Mouse (Mus musculus) embryo, embryonic 10.5 days (tissue): ENCODE measurements around the gene Traf3.
A peak's percentile ranks its signal among the peaks of the same experiment; 100 is the strongest.

ENCODE experiments used
- DNase-seq: peaks from one replicate; pipeline ENCODE4 v3.0.0-alpha.2; 2015; ENCODE audit warnings: low spot score

Gene Traf3

GRCm38 (mm10) chr12:111203076-111203475, 36.9 kb downstream of the Traf3 start:
- peak; percentile 10 for DNase-seq

DNA sequence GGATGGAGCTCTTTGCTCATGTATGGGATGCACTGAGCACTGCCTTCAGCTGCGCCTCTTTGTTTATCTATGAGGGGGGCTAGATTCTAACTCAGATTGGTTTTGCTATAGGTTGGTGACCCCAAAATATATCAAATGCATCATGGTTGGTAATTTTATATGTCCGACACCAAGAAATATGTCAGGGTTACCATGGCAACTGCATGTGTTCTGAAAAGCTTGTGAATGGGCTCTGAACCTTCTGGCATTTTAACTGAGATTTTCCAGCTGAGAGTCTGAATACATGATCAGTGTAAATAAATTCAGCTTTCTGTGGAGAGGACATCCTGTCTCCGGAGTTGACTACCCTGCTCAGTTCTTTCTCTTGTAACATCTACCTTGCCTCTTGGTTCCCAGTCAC, 37.8 kb downstream of the Traf3 start:
- no peak for DNase-seq

- no peak for DNase-seq
These were observed 41.5 kb downstream of the Traf3 start for GRCm38 (mm10) chr12:111207641-111208040.

DNA sequence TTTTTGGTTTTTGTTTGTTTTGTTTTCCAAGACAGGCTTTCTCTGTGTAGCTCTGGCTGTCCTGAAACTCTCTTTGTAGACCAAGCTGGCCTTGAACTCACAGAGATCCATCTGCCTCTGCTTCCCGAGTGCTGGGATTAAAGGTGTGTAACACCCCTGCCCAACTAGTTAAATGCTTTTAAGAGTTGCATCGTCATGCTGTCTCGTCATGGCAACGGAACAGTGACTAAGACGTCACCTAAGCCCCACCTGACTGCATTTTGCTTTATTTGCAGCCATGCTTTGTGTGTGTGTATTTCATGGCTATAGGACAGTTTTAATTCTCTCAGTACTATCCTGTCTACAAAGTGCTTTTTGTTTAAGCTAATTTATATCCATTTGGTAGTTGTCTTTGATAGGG, 45.6 kb downstream of the Traf3 start:
- DNase-seq, result no peak

DNA sequence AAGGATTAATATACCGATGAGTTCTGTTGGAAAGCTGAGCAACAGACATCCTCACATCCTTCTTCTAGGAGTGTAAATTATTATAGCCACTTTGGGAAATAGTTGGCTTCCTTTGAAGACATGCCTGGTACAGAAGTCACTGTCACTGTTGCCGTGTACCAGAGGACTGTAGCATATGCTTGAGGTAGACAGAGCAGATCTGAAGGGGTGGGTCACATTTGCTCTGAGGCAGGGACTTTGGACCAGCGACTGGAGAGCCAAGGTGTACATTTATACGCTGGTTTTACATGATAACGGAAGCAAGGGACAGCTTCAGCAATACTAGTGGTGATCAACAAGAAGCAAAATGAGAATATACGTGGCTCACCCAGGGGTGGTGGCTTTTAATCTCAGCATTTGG, 52.7 kb downstream of the Traf3 start:
- DNase-seq, result no peak

GRCm38 (mm10) chr12:111225197-111225780, 59.1 kb downstream of the Traf3 start:
- no peak for DNase-seq

DNA sequence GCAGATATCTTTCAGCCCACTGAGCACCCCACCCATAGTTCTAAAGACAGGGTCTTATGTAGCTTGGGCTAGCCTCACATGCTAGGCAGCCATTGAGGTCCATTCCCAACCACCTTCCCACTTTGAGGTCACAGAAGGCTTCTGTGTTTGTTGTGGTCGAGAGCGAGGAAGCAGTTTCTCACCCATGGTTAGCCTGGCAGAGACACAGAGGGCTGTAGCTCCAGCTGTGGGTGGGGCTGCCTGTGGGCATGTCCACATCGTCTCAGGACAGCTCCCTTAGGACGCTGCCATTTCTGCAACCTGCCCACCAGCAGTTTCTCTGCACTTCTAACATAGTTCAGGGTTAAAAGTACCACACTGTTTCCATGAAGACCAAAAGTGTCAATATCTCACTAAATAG, 61.2 kb downstream of the Traf3 start:
- no peak for DNase-seq

DNA sequence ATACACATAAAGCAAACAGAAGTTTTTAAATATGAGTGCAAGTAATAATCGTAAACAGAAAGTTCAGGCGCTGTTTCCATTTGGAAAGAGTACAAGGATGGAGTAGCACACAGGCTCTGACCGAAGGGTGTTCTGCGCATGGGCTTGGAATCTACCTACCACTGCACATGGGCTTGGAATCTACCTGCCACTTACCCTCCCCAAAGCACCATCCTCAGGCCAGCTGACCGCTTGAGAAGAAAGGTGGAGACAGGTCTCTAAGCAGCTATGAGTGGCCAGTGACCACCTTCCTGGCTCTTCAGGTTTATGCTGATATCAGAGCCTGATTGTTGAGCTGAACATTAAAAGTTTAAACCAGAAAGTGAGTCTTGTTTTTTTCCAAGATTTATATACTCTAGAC, 62.3 kb downstream of the Traf3 start:
- no peak for DNase-seq

- no peak for DNase-seq
These were observed 64.6 kb downstream of the Traf3 start for GRCm38 (mm10) chr12:111230793-111231192.

GRCm38 (mm10) chr12:111233798-111234197, 67.6 kb downstream of the Traf3 start:
- DNase-seq, result no peak

DNA sequence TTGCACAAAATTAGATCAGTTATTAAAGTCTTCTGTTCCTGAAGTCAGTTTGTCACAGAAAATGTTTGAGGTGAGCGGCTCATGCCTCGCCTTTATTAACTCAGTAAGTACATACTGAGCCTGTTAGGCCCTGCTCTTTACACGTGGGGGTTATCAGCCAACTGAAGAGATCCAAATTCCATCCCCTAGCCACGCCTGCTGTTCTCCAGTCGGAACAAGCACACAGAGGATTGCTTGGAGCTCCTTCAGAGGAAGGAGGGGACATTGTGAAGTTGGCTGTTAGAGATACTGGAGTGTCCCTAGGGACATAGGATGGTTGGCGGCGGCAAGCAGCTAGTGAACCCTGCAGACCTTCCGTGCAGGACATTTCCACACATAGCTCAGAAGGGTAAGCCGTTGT, 68.2 kb downstream of the Traf3 start:
- DNase-seq, result no peak

- DNase-seq, result no peak
These were observed 69.5 kb downstream of the Traf3 start for GRCm38 (mm10) chr12:111235631-111236030.

- no peak for DNase-seq
These were observed 71.5 kb downstream of the Traf3 start for GRCm38 (mm10) chr12:111237611-111238188.

GRCm38 (mm10) chr12:111238345-111238744, 72.2 kb downstream of the Traf3 start:
- no peak for DNase-seq

DNA sequence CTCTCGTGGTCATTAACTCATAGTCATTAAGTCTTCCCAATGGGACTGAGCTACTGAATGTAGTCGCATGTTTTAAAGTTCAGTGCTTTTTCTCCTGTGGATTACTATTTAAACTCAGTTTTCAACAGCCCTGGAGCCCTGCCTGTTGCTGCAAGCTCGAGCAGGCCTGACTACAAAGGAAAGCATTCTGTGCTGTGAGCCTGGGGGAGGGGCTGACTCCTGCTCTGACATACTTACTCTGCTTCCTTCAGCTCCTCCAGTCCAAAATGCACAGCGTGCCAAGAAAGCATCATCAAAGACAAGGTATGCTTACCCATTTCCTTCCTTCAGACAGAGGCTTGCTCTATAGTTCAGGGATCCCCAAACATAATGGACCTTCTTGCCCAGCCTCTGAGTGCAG, 72.6 kb downstream of the Traf3 start:
- peak; percentile 13 for DNase-seq

DNA sequence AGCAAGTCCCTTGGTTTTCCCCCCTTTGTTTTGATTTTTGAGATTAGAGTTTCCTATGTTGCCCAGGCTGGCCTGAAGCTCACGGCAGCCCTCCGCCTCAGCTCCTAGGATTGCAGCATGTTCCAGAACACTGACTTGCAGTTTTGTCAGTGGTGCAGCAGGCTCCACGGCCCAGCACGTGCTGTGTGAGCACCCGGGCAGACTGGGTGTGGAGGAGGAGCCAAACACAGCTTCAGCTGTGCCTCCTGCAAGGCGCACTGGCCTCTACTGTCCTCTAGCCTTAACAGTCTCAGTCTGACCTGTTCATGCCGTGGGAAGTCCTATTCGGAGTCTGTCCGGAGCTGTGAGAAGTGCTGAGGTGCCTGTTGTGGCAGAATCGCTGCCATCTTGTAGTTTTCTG, 73.8 kb downstream of the Traf3 start:
- no peak for DNase-seq

DNA sequence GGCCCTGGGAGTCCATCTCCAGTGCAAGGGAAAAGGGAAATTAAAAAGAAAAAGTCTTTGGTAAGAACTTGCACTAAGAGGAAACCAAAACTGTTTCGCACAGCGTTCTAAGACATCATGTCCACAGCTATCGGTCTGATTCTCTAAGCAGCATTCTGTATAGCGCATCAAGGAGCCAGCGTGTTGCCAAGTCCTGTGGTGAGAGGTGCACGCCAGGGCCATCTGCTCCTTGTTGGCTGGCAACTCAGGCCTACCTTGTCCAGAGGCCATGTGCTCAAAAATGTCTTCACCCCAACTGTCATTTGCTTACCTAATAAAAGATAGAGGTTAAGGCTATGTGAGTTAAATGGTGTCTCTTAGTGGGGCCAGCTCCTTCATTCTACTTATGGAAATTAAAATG, 75.7 kb downstream of the Traf3 start:
- DNase-seq, result no peak

- no peak for DNase-seq
These were observed 76.2 kb downstream of the Traf3 start for GRCm38 (mm10) chr12:111242346-111242745.

DNA sequence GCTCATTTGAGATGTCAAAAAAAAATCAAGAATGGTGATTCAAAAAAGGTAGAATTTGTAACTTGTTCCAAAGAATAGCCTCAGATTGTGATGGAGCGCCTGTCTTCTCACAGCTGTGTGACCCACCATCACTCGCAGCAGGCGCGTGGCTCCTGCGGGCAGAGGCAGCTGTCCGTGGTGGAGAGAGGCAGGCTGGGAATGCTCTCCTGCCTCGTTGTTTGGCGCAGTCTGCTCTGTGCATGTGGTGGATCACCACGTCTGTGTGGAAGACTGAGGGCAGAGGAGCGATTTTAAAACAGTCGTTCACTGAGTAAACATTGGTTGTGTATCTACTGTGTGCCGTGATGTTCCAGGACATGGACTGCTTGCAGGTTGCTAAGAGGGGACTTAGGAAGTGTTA, 77.6 kb downstream of the Traf3 start:
- no peak for DNase-seq

DNA sequence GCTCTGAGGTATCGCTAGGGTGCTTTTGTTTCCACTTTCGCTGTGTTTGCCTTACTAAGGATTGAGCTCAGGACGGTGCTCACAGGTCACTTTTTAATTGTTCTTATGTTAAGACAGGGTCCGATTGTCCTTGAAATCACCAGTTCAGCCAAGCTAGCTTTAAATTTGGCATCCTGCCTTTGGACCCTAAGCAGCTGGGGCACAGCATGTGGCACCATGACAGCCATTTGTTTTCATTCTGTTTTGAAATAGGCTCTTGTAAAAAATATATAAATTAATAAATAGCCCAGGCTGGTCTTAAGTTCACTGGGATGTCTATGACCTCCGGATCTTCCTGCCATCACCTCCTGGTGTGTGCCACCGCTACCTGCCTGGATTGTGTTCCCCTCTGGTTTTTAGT, 78.9 kb downstream of the Traf3 start:
- no peak for DNase-seq

GRCm38 (mm10) chr12:111246808-111247464, 80.8 kb downstream of the Traf3 start:
- DNase-seq, result no peak

DNA sequence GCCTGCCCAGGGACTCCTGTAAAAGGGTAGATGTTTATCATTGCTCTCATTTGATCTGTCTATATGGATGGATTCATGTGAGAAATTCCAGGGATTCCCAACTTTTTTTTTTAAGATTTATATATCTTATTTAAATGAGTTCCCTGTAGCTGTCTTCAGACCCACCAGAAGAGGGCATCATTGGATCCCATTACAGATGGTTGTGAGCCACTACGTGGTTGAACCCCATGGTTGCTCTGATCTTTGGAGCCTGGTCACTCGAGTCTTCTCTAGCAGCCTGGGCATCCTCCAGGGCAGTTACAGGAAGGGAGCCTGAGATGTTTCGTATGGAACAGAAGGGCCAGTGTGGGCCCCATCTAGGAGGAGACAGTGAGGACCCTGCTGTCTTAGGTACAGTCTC, 82.9 kb downstream of the Traf3 start:
- DNase-seq, result no peak

- no peak for DNase-seq
These were observed 83.9 kb downstream of the Traf3 start for GRCm38 (mm10) chr12:111250116-111250515.

DNA sequence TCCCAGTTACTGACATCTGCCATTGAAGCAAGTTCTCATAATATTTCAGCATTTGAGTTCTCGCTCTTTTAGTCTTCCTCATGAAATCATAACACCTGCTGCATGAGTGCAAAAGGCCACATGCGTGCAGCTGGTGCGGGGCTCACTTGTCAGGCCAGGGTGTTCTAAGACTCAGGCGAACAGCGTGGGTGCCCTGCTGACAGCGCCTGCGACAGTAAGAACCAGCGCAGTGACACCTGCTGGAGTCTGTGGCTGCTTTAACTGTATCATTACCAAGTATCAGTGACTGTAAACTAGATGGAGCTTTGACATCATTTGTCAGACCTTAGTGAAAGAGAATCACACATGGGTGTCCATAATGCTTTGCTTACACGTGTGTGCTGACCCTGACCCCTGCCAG, 85.1 kb downstream of the Traf3 start:
- DNase-seq, result no peak
